Mouse (Mus musculus) liver, embryonic 14.5 days (tissue): Measurements from ENCODE around the gene Lsmem1. TPM values are rescaled to one million over a fixed set of nuclear protein-coding genes. Genes with fewer than 3 reads are reported as not detected.

ENCODE experiments used
- ATAC-seq: fragments of 200-750 bp; cut with Nextera tagmentation; 2 replicates; pipeline ENCODE4 v1.8.0; 2017; ENCODE audit warnings: moderate number of reproducible peaks, mild to moderate bottlenecking, moderate library complexity; ENCODE audit not compliant: insufficient read depth
- DNase-seq, 3 experiments: peaks; one replicate each; pipeline ENCODE4 v3.0.0-alpha.2; 2012 to 2013; ENCODE audit warnings: low read depth in 3 of 3, low spot score in 3 of 3
- H3K27ac ChIP-seq: fragments of 300-500 bp; sonication (generic); 2 replicates; pipeline ENCODE4 v1.5.1; 2014; ENCODE audit warnings: moderate library complexity, mild to moderate bottlenecking, control low read depth, inconsistent platforms
- H3K27me3 ChIP-seq: fragments of 300-500 bp; sonication (generic); 2 replicates; pipeline ENCODE4 v1.6.1; 2014; ENCODE audit warnings: mild to moderate bottlenecking, low read length, moderate library complexity; ENCODE audit not compliant: control insufficient read depth, insufficient read depth
- H3K36me3 ChIP-seq: fragments of 300-500 bp; sonication (generic); replicated peaks from 2 replicates; pipeline ENCODE4 v1.6.1; 2014; ENCODE audit warnings: low read depth; ENCODE audit not compliant: control insufficient read depth, insufficient read depth
- H3K4me1 ChIP-seq, 2 experiments: fragments of 200-500 bp in 1 of 2; fragments of 300-500 bp in 1 of 2; sonication (generic) in 1 of 2; replicated peaks; 2 replicates each; pipeline ENCODE4 v1.6.1; 2012 to 2014; ENCODE audit warnings: antibody characterized with exemption in 1 of 2, inconsistent platforms in 1 of 2, low read length in 1 of 2; ENCODE audit not compliant: control insufficient read depth in 2 of 2, insufficient read depth in 2 of 2
- H3K4me2 ChIP-seq: fragments of 300-500 bp; sonication (generic); 2 replicates; pipeline ENCODE4 v1.6.1; 2014; ENCODE audit warnings: low read depth, mild to moderate bottlenecking, control low read depth, moderate library complexity
- H3K4me3 ChIP-seq, 2 experiments: fragments of 200-500 bp in 1 of 2; fragments of 300-500 bp in 1 of 2; sonication (generic) in 1 of 2; 2 replicates each; pipeline ENCODE4 v1.5.1; 2012 to 2014; ENCODE audit warnings: low read depth in 2 of 2, low read length in 2 of 2, mild to moderate bottlenecking in 2 of 2, control low read depth in 1 of 2, inconsistent platforms in 1 of 2, moderate library complexity in 1 of 2; ENCODE audit not compliant: insufficient read depth in 1 of 2
- H3K9ac ChIP-seq: fragments of 300-500 bp; sonication (generic); replicated peaks from 2 replicates; pipeline ENCODE4 v1.6.1; 2014; ENCODE audit warnings: mild to moderate bottlenecking, control low read depth, moderate library complexity
- H3K9me3 ChIP-seq: fragments of 300-500 bp; sonication (generic); 2 replicates; pipeline ENCODE4 v1.6.1; 2016; ENCODE audit warnings: low read length, mixed read lengths; ENCODE audit not compliant: control insufficient read depth
- CTCF ChIP-seq: IDR thresholded peaks from 2 replicates; pipeline ENCODE4 v1.5.1; 2016; ENCODE audit warnings: antibody characterized with exemption, low read depth, control low read depth
- EP300 ChIP-seq: IDR thresholded peaks from 2 replicates; pipeline ENCODE4 v1.6.1; 2016; ENCODE audit warnings: antibody characterized with exemption, low read depth
- WGBS: fragments of 180-500 bp; shearing (Covaris S2); extraction: QIAGEN DNeasy Blood & Tissue Kit; methylation state at CpG from one replicate; pipeline ENCODE4 v1.1.7; 2014; ENCODE audit not compliant: insufficient replicate concordance; 5-methylcytosine and 5-hydroxymethylcytosine counted together
- microRNA counts: library from miRNA; unstranded; fragments of <30 nt; microRNA quantifications from one replicate; lab custom pipeline; 2016
- microRNA-seq: library from miRNA; unstranded; fragments of <30 nt; microRNA quantifications from one replicate; pipeline ENCODE4, GENCODE M21; 2016
- polyA plus RNA-seq, 2 experiments: library from polyadenylated mRNA; depleted of rRNA in 1 of 2; stranded (reverse) in 1 of 2; unstranded in 1 of 2; fragments of >200 nt; fragmentation: Nextera tagmentation in 1 of 2; extraction: Ambion mirVana in 1 of 2; gene quantifications; 2 replicates each; pipeline versions ENCODE4 v1.2.1 to v1.2.3; 2012 to 2014

The Lsmem1 gene
- polyA plus RNA-seq, 2 experiments = 0.02 TPM; not detected in 1

- ATAC-seq = no peak
- WGBS = 20% methylated on average over 10 of the region's 10 CpGs
These were observed 66.1 kb downstream of the Lsmem1 start for GRCm38 (mm10) chr12:40133194-40133572.

More at GRCm38 (mm10) chr12:40133194-40133572, 66.1 kb downstream of the Lsmem1 start:
- no peak for TF ChIP-seq EP300
- no peak for TF ChIP-seq CTCF
- Histone ChIP-seq H3K27me3 (peaks cover 24% of the 10 kb centered on the region), H3K36me3 (no peaks in the 10 kb centered on the region), H3K4me3 (no peak overlapping the region), H3K4me2 (peak overlapping the region; percentile 49; the same call in 1 of the 2 replicates), H3K9ac (no peak overlapping the region), H3K9me3 (no peaks in the 10 kb centered on the region), H3K4me1 (no peaks in the 10 kb centered on the region), H3K27ac (no peak overlapping the region)
- DNase-seq = no peak

MicroRNAs within 50 kb of the gene (microRNA counts, 519-probe panel; counts per million panel counts)
- 69.9 counts per million for microRNA mmu-miR-1938 (lab: Ali Mortazavi, UCI)

Small RNAs within 50 kb of the gene (microRNA-seq; reads per million reads assigned to microRNA genes)
- not detected for gene Mir1938

Other genes with a start within 250 kb of the Lsmem1 start
- 22.6 and 39.5 TPM in 2 replicates for gene Arl4a, start 161.5 kb downstream of the Lsmem1 start, polyA plus RNA-seq (2012; rRNA removed)
- gene Arl4a, start 161.5 kb downstream of the Lsmem1 start, polyA plus RNA-seq (2014; fragmentation: Nextera tagmentation; extraction: Ambion mirVana) = 83.6 and 91.3 TPM in 2 replicates
- 0.04 and 0.06 TPM in 2 replicates for gene Scin, start 65.3 kb downstream of the Lsmem1 start, polyA plus RNA-seq (2012; rRNA removed)
- 0.09 TPM in 1 of 2 replicates, not detected in the other for gene Scin, start 65.3 kb downstream of the Lsmem1 start, polyA plus RNA-seq (2014; fragmentation: Nextera tagmentation; extraction: Ambion mirVana)
- gene Ifrd1, start 49.0 kb upstream of the Lsmem1 start, polyA plus RNA-seq (2012; rRNA removed) = 8.2 and 14.1 TPM in 2 replicates
- 52.9 and 53.2 TPM in 2 replicates for gene Ifrd1, start 49.0 kb upstream of the Lsmem1 start, polyA plus RNA-seq (2014; fragmentation: Nextera tagmentation; extraction: Ambion mirVana)
- gene Zfp277, start 246.4 kb upstream of the Lsmem1 start, polyA plus RNA-seq (2012; rRNA removed) = 3.1 and 5.1 TPM in 2 replicates
- 7.4 and 8.0 TPM in 2 replicates for gene Zfp277, start 246.4 kb upstream of the Lsmem1 start, polyA plus RNA-seq (2014; fragmentation: Nextera tagmentation; extraction: Ambion mirVana)
- 0.39 and 0.49 TPM in 2 replicates for gene Dock4, start 246.5 kb upstream of the Lsmem1 start, polyA plus RNA-seq (2012; rRNA removed)
- 0.37 and 0.57 TPM in 2 replicates for gene Dock4, start 246.5 kb upstream of the Lsmem1 start, polyA plus RNA-seq (2014; fragmentation: Nextera tagmentation; extraction: Ambion mirVana)